Mouse (Mus musculus): ENCODE results near the gene Ddx41.

Ddx41 gene

GRCm38 (mm10) chr13:55505810-55506209 is 30.6 kb downstream of the Ddx41 start:
- DNase-seq = no peak

GRCm38 (mm10) chr13:55504390-55504789 is 32.1 kb downstream of the Ddx41 start:
- no peak for DNase-seq

GRCm38 (mm10) chr13:55502405-55502804 is 34.1 kb downstream of the Ddx41 start:
- DNase-seq = no peak

GRCm38 (mm10) chr13:55500575-55500974 is 35.9 kb downstream of the Ddx41 start:
- no peak for DNase-seq

- DNase-seq = no peak
These were observed 37.6 kb downstream of the Ddx41 start for GRCm38 (mm10) chr13:55498906-55499305.

GRCm38 (mm10) chr13:55496661-55497060 is 39.8 kb downstream of the Ddx41 start:
- DNase-seq = no peak

- no peak for DNase-seq
These were observed 40.8 kb downstream of the Ddx41 start for GRCm38 (mm10) chr13:55495702-55496101.

- peak; percentile 76 to 80 for DNase-seq
These were observed 41.4 kb downstream of the Ddx41 start for GRCm38 (mm10) chr13:55494883-55495621.

GRCm38 (mm10) chr13:55494257-55494656 is 42.2 kb downstream of the Ddx41 start:
- DNase-seq = no peak

- DNase-seq = peak in 1 of 2 experiments; percentile 27
These were observed 48.6 kb downstream of the Ddx41 start, which contains the start of gene Dbn1 for GRCm38 (mm10) chr13:55487578-55488498. Gene Dbn1, minus strand, starts transcription at chr13:55488111.

- DNase-seq = no peak
These were observed 49.4 kb downstream of the Ddx41 start for GRCm38 (mm10) chr13:55486916-55487577.

- DNase-seq = peak in 1 of 2 experiments; percentile 28
These were observed 50.2 kb downstream of the Ddx41 start for GRCm38 (mm10) chr13:55486029-55486794.

- DNase-seq = no peak
These were observed 51.9 kb downstream of the Ddx41 start for GRCm38 (mm10) chr13:55484520-55485088.

- DNase-seq = no peak
These were observed 52.9 kb downstream of the Ddx41 start for GRCm38 (mm10) chr13:55483593-55483992.

GRCm38 (mm10) chr13:55483071-55483470 is 53.4 kb downstream of the Ddx41 start:
- DNase-seq = no peak

- no peak for DNase-seq
These were observed 53.9 kb downstream of the Ddx41 start for GRCm38 (mm10) chr13:55482542-55482941.

All from cerebellum, postnatal 36 days (tissue).